Mouse (Mus musculus) heart, adult 2 months (tissue): Measurements from ENCODE around the gene Ubqln1.

ENCODE experiments used
- CTCF ChIP-seq: fragments of 200-600 bp; IDR thresholded peaks from 2 replicates; pipeline ENCODE4 v1.8.1; 2022; ENCODE audit warnings: antibody characterized with exemption, mild to moderate bottlenecking, moderate library complexity
- EP300 ChIP-seq: fragments of 200-500 bp; IDR thresholded peaks from 2 replicates; pipeline ENCODE4 v1.6.1; 2011; ENCODE audit warnings: low read depth, low read length, control low read depth; ENCODE audit not compliant: insufficient read depth
- POLR2A ChIP-seq: fragments of 200-500 bp; IDR thresholded peaks from 2 replicates; pipeline ENCODE4 v1.6.1; 2011; ENCODE audit warnings: mild to moderate bottlenecking, low read depth, low read length, control low read depth; ENCODE audit not compliant: insufficient read depth

DNA sequence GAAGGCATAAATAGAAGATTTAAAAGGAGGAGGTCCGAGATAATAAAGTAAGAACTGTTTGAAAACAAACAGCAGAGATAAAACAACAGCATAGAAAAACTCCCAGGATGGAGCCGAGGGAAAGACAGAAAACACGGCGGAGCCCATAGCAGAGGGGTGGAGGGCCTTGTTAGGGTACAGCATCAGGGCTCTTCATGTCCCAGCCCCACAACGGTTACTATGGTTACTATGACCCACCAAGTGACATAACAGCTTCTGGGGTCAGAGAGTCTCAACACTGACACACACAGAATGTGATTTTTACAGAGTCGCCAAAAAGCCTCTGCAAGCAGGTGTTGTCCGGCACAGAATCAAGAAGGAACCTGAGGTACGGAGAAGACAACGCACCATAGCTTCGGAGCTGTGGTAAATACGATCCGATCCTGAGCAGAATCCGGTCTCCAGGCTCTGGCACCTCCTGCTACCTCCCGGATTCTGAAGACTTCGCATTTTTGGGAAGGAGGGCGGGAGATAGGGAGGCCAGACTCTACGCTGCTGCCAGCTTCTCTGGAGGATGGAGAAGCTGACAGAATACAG lies 67.1 kb downstream of the Ubqln1 start:
- TF ChIP-seq CTCF, result no peak
- no peak for TF ChIP-seq POLR2A
- no peak for TF ChIP-seq EP300
